Mouse (Mus musculus) neural tube, embryonic 14.5 days (tissue): ENCODE data around the gene Cnr2. TPM values are rescaled to one million over a fixed set of nuclear protein-coding genes. Genes with fewer than 3 reads are reported as not detected.
A peak's percentile ranks its signal among the peaks of the same experiment; 100 is the strongest.

Source experiments
- ATAC-seq: fragments of 200-750 bp; cut with Nextera tagmentation; 2 replicates; pipeline ENCODE4 v1.8.0; 2017; ENCODE audit warnings: low read depth, mild to moderate bottlenecking, moderate TSS enrichment, moderate library complexity
- H3K27ac ChIP-seq: fragments of 300-500 bp; sonication (generic); 2 replicates; pipeline ENCODE4 v1.5.1; 2014; ENCODE audit warnings: low read depth, mild to moderate bottlenecking, control low read depth, low read length, moderate library complexity, mixed read lengths
- H3K27me3 ChIP-seq: fragments of 300-500 bp; sonication (generic); 2 replicates; pipeline ENCODE4 v1.6.1; 2014; ENCODE audit warnings: low read length; ENCODE audit not compliant: control insufficient read depth, insufficient read depth
- H3K36me3 ChIP-seq: fragments of 300-500 bp; sonication (generic); 2 replicates; pipeline ENCODE4 v1.6.1; 2014; ENCODE audit warnings: low read length, mixed read lengths; ENCODE audit not compliant: control insufficient read depth, insufficient read depth
- H3K4me1 ChIP-seq: fragments of 300-500 bp; sonication (generic); 2 replicates; pipeline ENCODE4 v1.6.1; 2014; ENCODE audit warnings: low read length; ENCODE audit not compliant: control insufficient read depth, insufficient read depth
- H3K4me2 ChIP-seq: fragments of 300-500 bp; sonication (generic); 2 replicates; pipeline ENCODE4 v1.6.1; 2014; ENCODE audit warnings: mild to moderate bottlenecking, low read depth, low read length, control low read depth
- H3K4me3 ChIP-seq: fragments of 300-500 bp; sonication (generic); 2 replicates; pipeline ENCODE4 v1.5.1; 2014; ENCODE audit warnings: low read depth, low read length, control low read depth, mixed read lengths
- H3K9ac ChIP-seq: fragments of 300-500 bp; sonication (generic); replicated peaks from 2 replicates; pipeline ENCODE4 v1.6.1; 2014; ENCODE audit warnings: low read depth, mild to moderate bottlenecking, control low read depth, low read length, mixed read lengths
- H3K9me3 ChIP-seq: fragments of 300-500 bp; sonication (generic); 2 replicates; pipeline ENCODE4 v1.6.1; 2016; ENCODE audit warnings: low read length; ENCODE audit not compliant: control insufficient read depth
- WGBS: fragments of 180-500 bp; shearing (Covaris S2); extraction: QIAGEN DNeasy Blood & Tissue Kit; methylation state at CpG from one replicate; pipeline ENCODE4 v1.1.7; 2014; 5-methylcytosine and 5-hydroxymethylcytosine counted together
- polyA plus RNA-seq: library from polyadenylated mRNA; unstranded; fragments of >200 nt; fragmentation: Nextera tagmentation; extraction: Ambion mirVana; gene quantifications from 2 replicates; pipeline ENCODE4 v1.2.1, GENCODE M21; 2014

Cnr2 gene
- polyA plus RNA-seq: 0.13 and 0.15 TPM in 2 replicates

DNA sequence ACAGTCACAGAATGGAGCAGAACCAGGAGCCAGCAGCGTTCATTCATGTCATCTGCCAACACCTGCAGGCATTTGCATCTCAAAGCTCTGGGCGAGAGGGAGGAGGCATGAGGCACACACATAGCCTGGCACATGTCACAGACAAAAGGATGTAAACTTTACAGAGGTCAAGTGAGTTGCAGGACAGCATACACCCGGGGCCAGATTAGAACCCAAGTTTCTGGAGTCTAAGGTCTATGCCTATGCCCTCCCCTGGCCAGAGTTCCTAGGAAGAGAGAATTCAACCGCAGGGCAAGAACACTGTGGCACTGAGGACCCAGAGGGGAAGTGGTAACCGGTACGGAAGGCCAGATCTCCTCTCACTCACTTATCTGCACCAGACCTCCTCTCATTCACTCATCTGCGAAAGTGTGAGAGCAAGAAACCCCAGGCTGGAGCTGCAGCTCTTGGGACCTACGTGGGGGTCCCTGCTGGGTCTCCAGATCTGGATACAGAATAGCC is at the start of gene Cnr2:
Cnr2 (plus strand) TSS at position 324 of the 501 bp plus-strand sequence.
- no peaks in the 10 kb centered on the region for H3K4me1 ChIP-seq
- H3K9me3 ChIP-seq: no peaks in the 10 kb centered on the region
- H3K4me2 ChIP-seq: no peak within 1 kb of the TSS
- H3K36me3 ChIP-seq: no peaks in the 10 kb centered on the region
- WGBS: 63% methylated on average over 8 of the region's 8 CpGs
- no peak within 1 kb of the TSS for H3K27ac ChIP-seq
- no peak within 1 kb of the TSS for H3K4me3 ChIP-seq
- no peak for ATAC-seq
- no peak within 1 kb of the TSS for H3K9ac ChIP-seq
- H3K27me3 ChIP-seq: no peaks in the 10 kb centered on the region

DNA sequence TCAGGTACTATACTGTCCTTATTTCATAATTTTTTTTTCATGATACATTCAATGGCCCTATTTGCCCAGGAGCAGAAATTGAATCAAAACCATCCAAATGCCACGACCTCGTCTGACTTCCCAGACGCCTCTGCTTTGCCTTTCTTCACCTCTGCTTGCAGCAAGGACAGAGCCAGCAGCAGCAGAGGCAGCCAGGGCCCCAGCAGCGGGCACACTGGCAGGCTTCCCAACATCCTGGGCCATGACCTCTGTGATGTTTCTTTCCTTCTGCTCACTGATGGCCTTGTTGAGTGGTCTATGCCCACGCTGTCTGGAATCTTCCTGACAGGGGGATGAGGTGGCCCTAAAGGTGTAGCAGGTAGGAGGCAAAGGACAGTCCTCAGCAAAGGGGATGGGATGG is 47.6 kb upstream of the Cnr2 start:
- Histone ChIP-seq H3K27ac (no peak overlapping the region), H3K9me3 (no peaks in the 10 kb centered on the region), H3K27me3 (no peaks in the 10 kb centered on the region), H3K4me2 (no peak overlapping the region), H3K4me1 (peaks cover 9% of the 10 kb centered on the region), H3K9ac (no peak overlapping the region), H3K36me3 (no peaks in the 10 kb centered on the region), H3K4me3 (no peak overlapping the region)
- no peak for ATAC-seq
- 72% methylated on average over 5 of the region's 5 CpGs for WGBS

DNA sequence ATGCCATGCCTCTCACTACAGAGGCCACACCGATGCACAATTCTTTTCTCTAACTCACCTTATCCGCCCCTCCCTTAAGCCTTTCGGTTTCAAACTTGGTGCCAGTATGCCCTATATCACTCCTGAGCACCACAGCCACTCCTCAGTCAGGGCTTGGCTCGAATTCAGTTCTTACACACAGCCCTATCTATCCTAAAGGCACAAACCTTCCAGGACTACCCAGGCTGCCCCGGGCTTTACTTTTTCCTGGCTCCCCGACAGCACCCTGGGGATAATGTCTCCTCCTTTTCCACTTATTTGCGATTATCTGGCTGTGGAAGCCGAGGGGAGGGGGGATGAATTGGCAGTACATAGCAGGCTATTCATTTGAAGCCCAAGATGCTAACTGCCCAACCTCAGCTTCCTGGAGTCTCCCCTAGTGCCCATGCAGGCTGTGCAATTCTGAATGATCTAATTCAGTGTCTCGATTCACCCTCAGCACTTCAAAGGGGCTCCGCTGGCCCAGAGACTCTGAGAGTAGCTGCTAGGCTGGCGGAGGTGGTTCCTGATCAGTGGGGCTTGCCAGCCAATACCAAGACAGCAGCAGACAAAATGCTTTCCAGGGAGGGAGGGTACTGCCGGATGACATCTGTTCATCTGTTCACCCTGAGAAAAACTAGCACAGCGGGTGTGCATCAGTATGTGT is 44.6 kb upstream of the Cnr2 start:
- Histone ChIP-seq H3K4me3 (no peak overlapping the region), H3K36me3 (no peaks in the 10 kb centered on the region), H3K4me2 (peak overlapping the region; percentile 31), H3K9me3 (no peaks in the 10 kb centered on the region), H3K27ac (peak overlapping the region; percentile 80), H3K27me3 (no peaks in the 10 kb centered on the region), H3K4me1 (peaks cover 9% of the 10 kb centered on the region), H3K9ac (no peak overlapping the region)
- ATAC-seq: peak; percentile 65
- 20% methylated on average over 13 of the region's 13 CpGs for WGBS

- Histone ChIP-seq H3K4me3 (no peak overlapping the region), H3K27me3 (no peaks in the 10 kb centered on the region), H3K4me2 (no peak overlapping the region), H3K4me1 (peaks cover 9% of the 10 kb centered on the region), H3K27ac (no peak overlapping the region), H3K9ac (no peak overlapping the region), H3K36me3 (no peaks in the 10 kb centered on the region), H3K9me3 (no peaks in the 10 kb centered on the region)
- 87% methylated on average over 9 of the region's 9 CpGs for WGBS
- no peak for ATAC-seq
These were observed 43.3 kb upstream of the Cnr2 start for GRCm38 (mm10) chr4:135851942-135852341.

DNA sequence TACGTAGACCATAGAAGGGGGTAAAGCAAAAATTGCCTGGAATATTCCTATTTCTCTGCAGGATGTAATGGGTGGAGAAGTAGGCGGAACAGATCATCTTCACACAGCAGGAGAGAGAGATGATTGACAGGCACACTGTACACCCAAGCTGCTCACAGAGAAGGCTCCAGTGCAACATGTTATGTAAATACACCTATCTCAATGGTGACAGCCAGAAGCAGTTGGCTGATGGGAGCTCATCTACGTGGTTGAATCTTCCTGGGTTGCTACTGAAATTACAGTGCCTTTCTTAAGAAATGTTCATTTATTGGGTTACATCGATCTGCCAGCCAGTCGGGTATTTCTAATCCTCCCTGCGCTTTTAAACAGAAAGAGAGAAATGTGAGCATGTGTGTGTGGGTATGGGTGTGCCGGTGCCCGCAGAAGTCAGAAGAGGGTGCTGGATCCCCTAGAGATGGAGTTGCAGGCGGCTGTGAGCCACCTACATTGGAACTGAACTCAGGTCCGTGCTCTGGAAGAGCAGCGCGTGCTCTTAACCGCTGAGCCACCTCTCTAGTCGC is 41.1 kb upstream of the Cnr2 start:
- Histone ChIP-seq H3K4me1 (peaks cover 23% of the 10 kb centered on the region), H3K9me3 (no peaks in the 10 kb centered on the region), H3K4me3 (no peak overlapping the region), H3K27me3 (no peaks in the 10 kb centered on the region), H3K9ac (no peak overlapping the region), H3K36me3 (no peaks in the 10 kb centered on the region), H3K27ac (0 out of 2 replicates have a peak overlapping the region, but pooled peaks have one; percentile 8), H3K4me2 (no peak overlapping the region)
- 92% methylated on average over 14 of the region's 14 CpGs for WGBS
- ATAC-seq: no peak

DNA sequence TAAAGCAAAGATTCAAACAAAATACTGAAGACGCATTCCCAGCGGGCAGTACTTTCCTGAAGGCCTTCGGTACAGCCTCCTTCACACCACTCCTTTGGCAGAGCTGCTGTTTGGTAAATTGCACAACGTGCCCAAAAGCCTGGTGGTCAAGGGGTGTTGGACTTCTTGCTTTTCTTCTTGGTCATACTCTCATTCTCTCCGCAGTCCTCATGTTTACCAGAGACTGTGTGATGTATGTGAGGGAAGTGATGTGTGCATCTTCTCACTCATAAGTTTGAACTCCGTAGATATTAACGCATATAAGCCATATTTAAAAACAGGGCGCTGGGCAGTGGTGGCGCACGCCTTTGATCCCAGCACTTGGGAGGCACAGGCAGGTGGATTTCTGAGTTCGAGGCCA is 40.6 kb upstream of the Cnr2 start:
- Histone ChIP-seq H3K27ac (peak overlapping the region; percentile 97), H3K4me3 (no peak overlapping the region), H3K27me3 (no peaks in the 10 kb centered on the region), H3K9me3 (no peaks in the 10 kb centered on the region), H3K4me2 (peak overlapping the region; percentile 68; the same call in 1 of the 2 replicates), H3K9ac (no peak overlapping the region), H3K4me1 (peaks cover 28% of the 10 kb centered on the region), H3K36me3 (no peaks in the 10 kb centered on the region)
- 72% methylated on average over 11 of the region's 11 CpGs for WGBS
- ATAC-seq: no peak

DNA sequence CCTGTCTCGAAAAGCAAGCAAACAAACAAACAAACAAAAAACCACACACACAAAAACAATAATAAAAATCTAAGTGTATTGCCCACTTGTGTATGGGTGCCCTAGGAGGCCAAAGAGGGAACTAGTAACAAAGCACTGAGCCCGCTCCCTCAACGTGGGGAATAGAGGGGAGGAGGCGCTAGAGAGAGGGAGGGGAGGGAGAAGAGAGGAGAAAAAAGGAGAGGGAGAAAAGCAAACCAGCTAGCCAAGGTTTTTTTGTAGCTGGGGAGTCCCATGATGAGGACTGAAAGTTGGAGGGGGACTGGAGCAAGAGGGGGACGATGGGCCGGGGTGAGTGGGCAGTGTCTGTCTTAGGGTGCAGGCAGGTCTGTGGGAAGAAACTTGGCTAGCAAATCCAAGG is 40.1 kb upstream of the Cnr2 start:
- Histone ChIP-seq H3K27ac (peak overlapping the region; percentile 97), H3K4me3 (peak overlapping the region; percentile 93), H3K4me2 (peak overlapping the region; percentile 68), H3K9me3 (no peaks in the 10 kb centered on the region), H3K27me3 (no peaks in the 10 kb centered on the region), H3K9ac (peak overlapping the region; percentile 62), H3K4me1 (peaks cover 30% of the 10 kb centered on the region), H3K36me3 (no peaks in the 10 kb centered on the region)
- ATAC-seq: peak; percentile 15; the same call in 1 of the 2 replicates
- WGBS: 3% methylated on average over 6 of the region's 6 CpGs

- H3K27ac ChIP-seq: peak within 1 kb of the TSS; percentile 97
- no peaks in the 10 kb centered on the region for H3K27me3 ChIP-seq
- H3K4me1 ChIP-seq: peaks cover 26% of the 10 kb centered on the region
- no peaks in the 10 kb centered on the region for H3K9me3 ChIP-seq
- no peaks in the 10 kb centered on the region for H3K36me3 ChIP-seq
- peak within 1 kb of the TSS; percentile 86 for H3K9ac ChIP-seq
- under 1% methylated on average over 66 of the region's 67 CpGs for whole genome bisulfite sequencing
- H3K4me3 ChIP-seq: peak within 1 kb of the TSS; percentile 93
- H3K4me2 ChIP-seq: peak within 1 kb of the TSS; percentile 76
- peak; percentile 97 for ATAC-seq
These were observed 39.5 kb upstream of the Cnr2 start, which contains the start of gene Srsf10 for GRCm38 (mm10) chr4:135855536-135856222. Gene Srsf10 (plus strand): TSS chr4:135855747.
